23 mouse cellular contexts compared by ENCODE assay signal in the genomic region with DNA sequence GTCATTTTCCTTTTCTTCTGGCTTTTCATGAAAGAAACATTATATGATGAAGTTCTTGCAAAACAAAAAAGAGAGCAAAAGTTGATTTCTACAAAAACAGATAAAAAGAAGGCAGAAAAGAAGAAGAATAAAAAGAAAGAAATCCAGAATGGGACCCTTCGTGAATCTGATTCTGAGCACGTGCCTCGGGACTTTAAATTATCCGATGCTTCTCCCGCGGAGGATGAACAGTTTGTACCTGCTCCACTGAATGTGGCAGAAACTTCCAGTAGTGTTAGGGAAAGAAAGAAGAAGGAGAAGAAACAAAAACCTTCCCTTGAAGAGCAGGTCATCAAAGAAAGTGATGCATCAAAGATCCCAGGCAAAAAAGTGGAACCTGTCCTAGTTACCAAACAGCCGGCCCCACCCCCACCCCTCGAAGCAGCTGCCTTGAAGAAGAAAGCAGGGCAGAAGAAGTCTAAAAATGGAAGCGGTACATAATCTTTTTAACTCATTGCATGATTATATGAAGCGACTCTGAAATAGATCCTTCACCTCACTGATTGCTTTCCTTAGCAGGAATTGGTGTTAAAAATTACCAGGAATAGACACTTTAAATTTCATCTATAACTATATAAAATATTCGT. TPM values are rescaled to one million over a fixed set of nuclear protein-coding genes. Genes with fewer than 3 reads are reported as not detected.
DNase-seq lines count a peak whose midpoint lies in the region; TF ChIP-seq lines count a peak whose summit lies in the region.
"Had no signal": no experiment of that assay in that cellular context is flagged by ENCODE, and none has a peak within 500 bp of the region (broad histone marks: within the 10 kb centered on the region; RNA-seq: fewer than 3 reads in every experiment).

No protein-coding gene starts in this region.

- H3K27ac ChIP-seq in left cerebral cortex, adult 2 months = peak overlapping the region; percentile 67
- no peak overlapping the region for H3K27ac ChIP-seq in CH12.LX (ENCODE audit: insufficient read depth, low read depth)
- H3K27ac ChIP-seq in layer of hippocampus, adult 2 months = no peak overlapping the region
- H3K27ac ChIP-seq: heart, embryonic 15.5 days; hindbrain, embryonic 10.5 days; hindbrain, embryonic 13.5 days; intestine, embryonic 15.5 days had no signal

- peaks cover 8% of the 10 kb centered on the region for H3K9me3 ChIP-seq in CH12.LX (replicated peaks; ENCODE audit: low read length)
- H3K9me3 ChIP-seq: G1E; heart, embryonic 12.5 days; heart, embryonic 15.5 days; hindbrain, embryonic 10.5 days; hindbrain, embryonic 13.5 days; intestine, embryonic 15.5 days had no signal

- in situ Hi-C loops in CH12.LX (cut with MboI; ENCODE audit: low pct_ligation_motif_present, low pct_unique_long_range_greater_than_20kb, low sequenced_read_pairs) = no loop called here

- H3K4me3 ChIP-seq in left cerebral cortex, adult 2 months = no peak overlapping the region
- H3K4me3 ChIP-seq in CH12.LX (replicated peaks in 1 of 3; ENCODE audit: low read depth in 2 of 3, low read length in 2 of 3, poor library complexity in 1 of 3) (no peak overlapping the region), myocyte (no peak overlapping the region)
- H3K4me3 ChIP-seq in layer of hippocampus, adult 2 months = no peak overlapping the region
- H3K4me3 ChIP-seq: heart, embryonic 12.5 days; heart, embryonic 15.5 days; hindbrain, embryonic 10.5 days; hindbrain, embryonic 13.5 days; intestine, embryonic 15.5 days had no signal

- no peak for TF ChIP-seq POLR2A in CH12.LX (IDR thresholded peaks at IDR 0.05; ENCODE audit: low read depth, low read length)
- TF ChIP-seq POLR2A in myocyte (IDR thresholded peaks at IDR 0.05; ENCODE audit: insufficient read length, low read depth) = no peak

- no peak for DNase-seq in left cerebral cortex, adult 2 months (ENCODE audit: extremely low spot score in 1 of 2, low spot score in 2 of 2)
- no peak for DNase-seq in left cerebral cortex, postnatal 25 days (ENCODE audit: low spot score in 2 of 2)
- DNase-seq in CH12.LX (ENCODE audit: extremely low read depth) = peak; percentile 57
- DNase-seq in layer of hippocampus, adult 2 months (ENCODE audit: low spot score in 2 of 2) = no peak
- DNase-seq in cerebellum, adult 9-10 months = no peak
- DNase-seq: adrenal gland, postnatal 10 days; adrenal gland, postnatal 36 days; cerebellum, adult 11 months; cerebellum, adult 8-10 months; cerebellum, postnatal 14 days; forebrain, postnatal 0 days; gastrocnemius, postnatal 14 days; heart, adult 18-20 months; heart, postnatal 10 days; heart, postnatal 36 days had no signal

- H3K9ac ChIP-seq in CH12.LX (ENCODE audit: insufficient read depth, low read depth) = no peak overlapping the region; the same call in 1 of the 2 replicates
- H3K9ac ChIP-seq: forebrain, postnatal 0 days; heart, embryonic 12.5 days; heart, embryonic 15.5 days; hindbrain, embryonic 13.5 days; intestine, embryonic 15.5 days had no signal

- H3K36me3 ChIP-seq in CH12.LX (replicated peaks in 1 of 2; ENCODE audit: control insufficient read depth in 1 of 2, insufficient read depth in 1 of 2, low read length in 1 of 2) (peaks cover 6 to 36% of the 10 kb centered on the region in 2 experiments), myocyte (ENCODE audit: control insufficient read depth, insufficient read depth) (no peaks in the 10 kb centered on the region)
- H3K36me3 ChIP-seq: intestine, embryonic 15.5 days had no signal

- no peak for TF ChIP-seq CTCF in left cerebral cortex, adult 2 months (IDR thresholded peaks at IDR 0.05)
- TF ChIP-seq CTCF in CH12.LX (conservative IDR thresholded peaks at IDR 0.05 in 1 of 2, IDR thresholded peaks at IDR 0.05 in 1 of 2; ENCODE audit: low read depth in 2 of 2, low read length in 2 of 2) = no peak
- no peak for TF ChIP-seq CTCF in layer of hippocampus, adult 2 months (conservative IDR thresholded peaks at IDR 0.05)

- H3ac ChIP-seq in myocyte (ENCODE audit: control insufficient read depth, insufficient read length) = no peak overlapping the region

- no peak for TF ChIP-seq EP300 in CH12.LX (IDR thresholded peaks at IDR 0.05; ENCODE audit: low read length)

- H3K4me1 ChIP-seq in CH12.LX (ENCODE audit: control insufficient read depth in 1 of 2, insufficient read depth in 2 of 2) = peaks cover 6 to 37% of the 10 kb centered on the region in 2 experiments; a peak in 3 of 4 replicates
- H3K4me1 ChIP-seq: hindbrain, embryonic 10.5 days; hindbrain, embryonic 13.5 days; intestine, embryonic 15.5 days had no signal

- H3K27me3 ChIP-seq in CH12.LX (replicated peaks) = no peaks in the 10 kb centered on the region
- H3K27me3 ChIP-seq in myocyte (ENCODE audit: control insufficient read depth, insufficient read depth, insufficient read length) = no peaks in the 10 kb centered on the region
- H3K27me3 ChIP-seq: heart, embryonic 12.5 days; heart, embryonic 15.5 days; hindbrain, embryonic 13.5 days; intestine, embryonic 15.5 days; Patski had no signal

- intact Hi-C loops in left cerebral cortex, adult 2 months (cut with DNase I) = loop anchor here (2.0 kb wide), 1 partner anchor 13 kb away; no protein-coding TSS in a partner anchor
- intact Hi-C loops in left cerebral cortex, postnatal 25 days (cut with DNase I) = no loop called here

- no peak for TF ChIP-seq RAD21 in CH12.LX (IDR thresholded peaks at IDR 0.05; ENCODE audit: low read depth, low read length)

- H3K4me2 ChIP-seq in CH12.LX (ENCODE audit: insufficient read depth, low read depth, poor library complexity, severe bottlenecking) = peak overlapping the region; percentile 69
- peak overlapping the region; percentile 4 for H3K4me2 ChIP-seq in myocyte (ENCODE audit: low read depth)
- H3K4me2 ChIP-seq: heart, embryonic 12.5 days; heart, embryonic 15.5 days; hindbrain, embryonic 13.5 days; intestine, embryonic 15.5 days had no signal

- dilution Hi-C loops in CH12.LX (cut with MboI; ENCODE audit: extremely low pct_ligation_motif_present, extremely low pct_unique_long_range_greater_than_20kb, low sequenced_read_pairs) = no loop called here

- H3K79me2 ChIP-seq in CH12.LX (replicated peaks; ENCODE audit: control insufficient read depth, extremely low read depth, insufficient read depth, poor library complexity, severe bottlenecking) (peaks cover 23% of the 10 kb centered on the region), myocyte (ENCODE audit: control insufficient read depth, insufficient read depth) (peaks cover 53% of the 10 kb centered on the region)

TF ChIP-seq in CH12.LX, 34 proteins besides CTCF, POLR2A, EP300 and RAD21 (continues in another document):
- TF ChIP-seq USF2 (conservative IDR thresholded peaks at IDR 0.05; ENCODE audit: low read depth, low read length) (no peak), MAX (IDR thresholded peaks at IDR 0.05; ENCODE audit: low read length) (peak; percentile 53), TBP (conservative IDR thresholded peaks at IDR 0.05; ENCODE audit: low read depth, low read length) (no peak), MEF2A (IDR thresholded peaks at IDR 0.05; ENCODE audit: borderline replicate concordance, low read depth, low read length) (0 out of 2 replicates have a peak, but pooled peaks have one; percentile 8), NELFE (IDR thresholded peaks at IDR 0.05; ENCODE audit: low read depth, low read length) (no peak), CHD1 (IDR thresholded peaks at IDR 0.05; ENCODE audit: low read depth, low read length) (no peak), SIN3A (IDR thresholded peaks at IDR 0.05; ENCODE audit: low read length) (no peak), PAX5 (IDR thresholded peaks at IDR 0.05; ENCODE audit: low read length) (no peak), JUND (conservative IDR thresholded peaks at IDR 0.05; ENCODE audit: low read depth, low read length) (no peak), HCFC1 (IDR thresholded peaks at IDR 0.05; ENCODE audit: low read depth, low read length) (no peak), MAZ (IDR thresholded peaks at IDR 0.05; ENCODE audit: low read depth, low read length) (no peak), MXI1 (IDR thresholded peaks at IDR 0.05; ENCODE audit: low read depth, low read length) (peak; percentile 57), MYC (IDR thresholded peaks at IDR 0.05; ENCODE audit: low read depth, low read length) (no peak), ZC3H11A (IDR thresholded peaks at IDR 0.05; ENCODE audit: low read depth, low read length) (no peak), NRF1 (IDR thresholded peaks at IDR 0.05; ENCODE audit: low read depth, low read length) (no peak)

TF ChIP-seq in myocyte, 11 proteins besides CTCF, POLR2A, EP300 and RAD21:
- TF ChIP-seq MYOG (IDR thresholded peaks at IDR 0.05; ENCODE audit: control insufficient read depth in 1 of 3, insufficient read depth in 1 of 3, insufficient read length in 2 of 3, low read depth in 2 of 3) (no peak), SRF (IDR thresholded peaks at IDR 0.05; ENCODE audit: control insufficient read depth, insufficient read length, low read depth) (no peak), POLR2AphosphoS2 (IDR thresholded peaks at IDR 0.05; ENCODE audit: insufficient read length, low read depth) (no peak), E2F4 (IDR thresholded peaks at IDR 0.05; ENCODE audit: insufficient read depth) (no peak), MAX (IDR thresholded peaks at IDR 0.05; ENCODE audit: low read depth) (no peak), REST (IDR thresholded peaks at IDR 0.05; ENCODE audit: insufficient read depth, insufficient read length) (no peak), USF1 (IDR thresholded peaks at IDR 0.05; ENCODE audit: low read depth) (no peak), TCF3 (IDR thresholded peaks at IDR 0.05; ENCODE audit: insufficient read length, low read depth) (no peak), TCF12 (IDR thresholded peaks at IDR 0.05; ENCODE audit: insufficient read depth, poor library complexity, severe bottlenecking) (no peak), CEBPB (IDR thresholded peaks at IDR 0.05; ENCODE audit: insufficient read depth, poor library complexity, severe bottlenecking) (no peak), MYOD1 (IDR thresholded peaks at IDR 0.05; ENCODE audit: control insufficient read depth in 1 of 3, insufficient read length in 2 of 3, low read depth in 2 of 3) (no peak)
TF ChIP-seq in myocyte: peak in this region for 0.

RNA-seq across cellular contexts. Expression of a gene that starts 15.7 kb away (rescaled TPM):
- total RNA-seq in left cerebral cortex, adult 2 months (2021) = 10 to 100 TPM; 93.8 to 97.0 TPM
- 10 to 100 TPM; 92.1 to 99.2 TPM for total RNA-seq in left cerebral cortex, postnatal 25 days (2021)
- total RNA-seq in CH12.LX (2012; rRNA removed) (19.8 and 23.2 TPM in 2 replicates), CH12.LX (2014; rRNA removed) (25.6 and 31.1 TPM in 2 replicates)
- polyA plus RNA-seq in CH12.LX (2012; ENCODE audit: insufficient read length, low read depth) (56.5 and 69.7 TPM in 2 replicates), myocyte (2012; fragmentation: generic; extraction: Trizol) (16.8 TPM)
- 10 to 100 TPM; 82.8 to 95.2 TPM for total RNA-seq in layer of hippocampus, adult 2 months (2021)
